Mouse (Mus musculus): ENCODE results near the gene Jpt2. TPM values are rescaled to one million over a fixed set of nuclear protein-coding genes. Genes with fewer than 3 reads are reported as not detected.

Jpt2 gene
- polyA plus RNA-seq, 1 experiment from 2014 or later, result 95.0 TPM

GRCm38 (mm10) chr17:24929506-24929905 is 31.0 kb downstream of the Jpt2 start:
- no peak for ATAC-seq (replicated peaks; ENCODE audit: low FRiP score, low read depth)
- Histone ChIP-seq H3K36me3 (ENCODE audit: insufficient read depth, low read length) (peaks cover 29% of the 10 kb centered on the region; the same call in 1 of the 2 replicates), H3K4me2 (ENCODE audit: low read length) (no peak overlapping the region), H3K9me3 (replicated peaks; ENCODE audit: low read length) (no peaks in the 10 kb centered on the region), H3K4me1 (replicated peaks; ENCODE audit: insufficient read depth, low read length) (peaks cover 3% of the 10 kb centered on the region; the same call in 1 of the 2 replicates), H3K9ac (ENCODE audit: low read depth, low read length) (no peak overlapping the region), H3K4me3 (replicated peaks; ENCODE audit: low read depth, low read length) (no peak overlapping the region), H3K27ac (no peak overlapping the region), H3K27me3 (ENCODE audit: insufficient read depth, low read length) (no peaks in the 10 kb centered on the region)
- DNase-seq (ENCODE audit: low spot score), result no peak
- no peak for TF ChIP-seq CTCF (IDR thresholded peaks at IDR 0.05; ENCODE audit: low read depth)
- 71% methylated on average over 1 of the region's 1 CpGs for WGBS

GRCm38 (mm10) chr17:24923246-24923645 is 37.2 kb downstream of the Jpt2 start:
- H3K36me3 ChIP-seq (ENCODE audit: insufficient read depth, low read length), result peaks cover 75% of the 10 kb centered on the region
- H3K27me3 ChIP-seq (ENCODE audit: insufficient read depth, low read length), result no peaks in the 10 kb centered on the region
- WGBS, result 91% methylated on average over 1 of the region's 1 CpGs
- no peak for TF ChIP-seq CTCF (IDR thresholded peaks at IDR 0.05; ENCODE audit: low read depth)
- DNase-seq (ENCODE audit: low spot score) (no peak), ATAC-seq (replicated peaks; ENCODE audit: low FRiP score, low read depth) (no peak)
- no peaks in the 10 kb centered on the region for H3K4me1 ChIP-seq (replicated peaks; ENCODE audit: insufficient read depth, low read length)
- no peak overlapping the region for H3K9ac ChIP-seq (ENCODE audit: low read depth, low read length)
- no peak overlapping the region for H3K4me2 ChIP-seq (ENCODE audit: low read length)
- no peak overlapping the region for H3K27ac ChIP-seq
- no peaks in the 10 kb centered on the region for H3K9me3 ChIP-seq (replicated peaks; ENCODE audit: low read length)
- H3K4me3 ChIP-seq (replicated peaks; ENCODE audit: low read depth, low read length), result no peak overlapping the region

GRCm38 (mm10) chr17:24913984-24914383 is 46.5 kb downstream of the Jpt2 start:
- H3K9me3 ChIP-seq (replicated peaks; ENCODE audit: low read length), result no peaks in the 10 kb centered on the region
- no peaks in the 10 kb centered on the region for H3K4me1 ChIP-seq (replicated peaks; ENCODE audit: insufficient read depth, low read length)
- peaks cover 84% of the 10 kb centered on the region for H3K36me3 ChIP-seq (ENCODE audit: insufficient read depth, low read length)
- H3K27me3 ChIP-seq (ENCODE audit: insufficient read depth, low read length), result no peaks in the 10 kb centered on the region
- H3K4me2 ChIP-seq (ENCODE audit: low read length), result no peak overlapping the region
- no peak overlapping the region for H3K4me3 ChIP-seq (replicated peaks; ENCODE audit: low read depth, low read length)
- DNase-seq (ENCODE audit: low spot score) (no peak), ATAC-seq (replicated peaks; ENCODE audit: low FRiP score, low read depth) (no peak)
- no peak for TF ChIP-seq CTCF (IDR thresholded peaks at IDR 0.05; ENCODE audit: low read depth)
- no peak overlapping the region for H3K9ac ChIP-seq (ENCODE audit: low read depth, low read length)
- no peak overlapping the region for H3K27ac ChIP-seq

GRCm38 (mm10) chr17:24907591-24907990 is 52.9 kb downstream of the Jpt2 start:
- no peaks in the 10 kb centered on the region for H3K27me3 ChIP-seq (ENCODE audit: insufficient read depth, low read length)
- peaks cover 93% of the 10 kb centered on the region for H3K36me3 ChIP-seq (ENCODE audit: insufficient read depth, low read length)
- no peak overlapping the region for H3K4me3 ChIP-seq (replicated peaks; ENCODE audit: low read depth, low read length)
- DNase-seq (ENCODE audit: low spot score), result no peak
- no peaks in the 10 kb centered on the region for H3K9me3 ChIP-seq (replicated peaks; ENCODE audit: low read length)
- no peak for ATAC-seq (replicated peaks; ENCODE audit: low FRiP score, low read depth)
- H3K9ac ChIP-seq (ENCODE audit: low read depth, low read length), result no peak overlapping the region
- no peak overlapping the region for H3K27ac ChIP-seq
- WGBS, result 96% methylated on average over 2 of the region's 2 CpGs
- no peak overlapping the region for H3K4me2 ChIP-seq (ENCODE audit: low read length)
- no peak for TF ChIP-seq CTCF (IDR thresholded peaks at IDR 0.05; ENCODE audit: low read depth)
- H3K4me1 ChIP-seq (replicated peaks; ENCODE audit: insufficient read depth, low read length), result no peaks in the 10 kb centered on the region

GRCm38 (mm10) chr17:24903767-24904166 is 56.7 kb downstream of the Jpt2 start:
- peaks cover 97% of the 10 kb centered on the region for H3K36me3 ChIP-seq (ENCODE audit: insufficient read depth, low read length)
- H3K4me2 ChIP-seq (ENCODE audit: low read length), result no peak overlapping the region
- 88% methylated on average over 9 of the region's 9 CpGs for WGBS
- no peak for TF ChIP-seq CTCF (IDR thresholded peaks at IDR 0.05; ENCODE audit: low read depth)
- no peak overlapping the region for H3K27ac ChIP-seq
- no peak for ATAC-seq (replicated peaks; ENCODE audit: low FRiP score, low read depth)
- DNase-seq (ENCODE audit: low spot score), result no peak
- H3K9ac ChIP-seq (ENCODE audit: low read depth, low read length), result no peak overlapping the region
- H3K4me3 ChIP-seq (replicated peaks; ENCODE audit: low read depth, low read length), result no peak overlapping the region
- no peaks in the 10 kb centered on the region for H3K9me3 ChIP-seq (replicated peaks; ENCODE audit: low read length)
- H3K4me1 ChIP-seq (replicated peaks; ENCODE audit: insufficient read depth, low read length), result no peaks in the 10 kb centered on the region
- H3K27me3 ChIP-seq (ENCODE audit: insufficient read depth, low read length), result no peaks in the 10 kb centered on the region

GRCm38 (mm10) chr17:24902671-24903474 is 57.6 kb downstream of the Jpt2 start:
- H3K27me3 ChIP-seq (ENCODE audit: insufficient read depth, low read length), result no peaks in the 10 kb centered on the region
- no peak overlapping the region for H3K4me2 ChIP-seq (ENCODE audit: low read length)
- H3K9ac ChIP-seq (ENCODE audit: low read depth, low read length), result no peak overlapping the region
- DNase-seq (ENCODE audit: low spot score), result peak; percentile 21
- H3K27ac ChIP-seq, result no peak overlapping the region
- H3K4me3 ChIP-seq (replicated peaks; ENCODE audit: low read depth, low read length), result no peak overlapping the region
- ATAC-seq (replicated peaks; ENCODE audit: low FRiP score, low read depth), result no peak
- no peaks in the 10 kb centered on the region for H3K9me3 ChIP-seq (replicated peaks; ENCODE audit: low read length)
- 65% methylated on average over 9 of the region's 9 CpGs for WGBS
- TF ChIP-seq CTCF (IDR thresholded peaks at IDR 0.05; ENCODE audit: low read depth), result peak; percentile 64
- peaks cover 91% of the 10 kb centered on the region for H3K36me3 ChIP-seq (ENCODE audit: insufficient read depth, low read length)
- no peaks in the 10 kb centered on the region; the same call in 1 of the 2 replicates for H3K4me1 ChIP-seq (replicated peaks; ENCODE audit: insufficient read depth, low read length)
